Mouse (Mus musculus): ENCODE measurements around the gene Dhx33. TPM values are rescaled to one million over a fixed set of nuclear protein-coding genes. Genes with fewer than 3 reads are reported as not detected.

The Dhx33 gene
- total RNA-seq (2012; rRNA removed) (40.2 and 49.8 TPM in 2 replicates), polyA plus RNA-seq (2012; ENCODE audit: insufficient read depth in 1 of 2, insufficient read length in 2 of 2, low read depth in 1 of 2, low replicate concordance in 2 of 2, missing spikeins in 1 of 2) (10 to 100 TPM in 1 of 2 experiments, not detected in 1; 42.6 TPM)

DNA sequence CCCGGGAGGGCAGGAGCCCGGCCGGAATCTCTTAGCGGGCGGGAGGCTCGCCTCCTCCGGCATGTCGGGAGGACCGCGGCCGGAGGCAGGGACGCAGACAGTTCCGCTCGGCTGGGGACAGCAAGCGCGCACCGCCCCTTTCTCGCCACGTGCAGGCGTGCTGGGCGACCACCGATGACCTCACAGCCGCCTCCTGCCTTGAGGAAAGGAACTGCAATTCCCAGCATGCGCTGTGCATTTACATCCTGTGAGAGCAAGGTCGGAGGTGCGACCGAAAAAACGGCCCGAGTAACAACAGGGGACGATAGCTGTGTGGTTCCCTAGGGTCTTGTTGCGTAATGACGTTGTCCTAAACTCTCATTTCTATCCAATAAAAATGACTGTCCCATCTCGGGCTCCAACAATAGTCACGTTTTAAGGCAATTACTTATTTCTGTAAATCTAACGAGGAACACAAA is at the start of gene Dhx33:
Dhx33 (minus strand) TSS at position 122 of the 458 bp plus-strand sequence.
- TF ChIP-seq BHLHE40 (IDR thresholded peaks at IDR 0.05; ENCODE audit: borderline replicate concordance, low read depth, low read length): peak; percentile 97
- TF ChIP-seq CHD1 (IDR thresholded peaks at IDR 0.05; ENCODE audit: low read depth, low read length): peak; percentile 94; the same call in 1 of the 2 replicates
- TF ChIP-seq ELF1 (IDR thresholded peaks at IDR 0.05; ENCODE audit: low read depth, low read length): peak; percentile 91
- no peak; the same call in 1 of the 2 replicates for TF ChIP-seq JUND (IDR thresholded peaks at IDR 0.05; ENCODE audit: low read depth, low read length)
- no peak for TF ChIP-seq CTCF (IDR thresholded peaks at IDR 0.05 in 2 of 3, conservative IDR thresholded peaks at IDR 0.05 in 1 of 3; ENCODE audit: control insufficient read depth in 1 of 3, insufficient read depth in 1 of 3, low read depth in 2 of 3, low read length in 3 of 3, poor library complexity in 1 of 3, severe bottlenecking in 1 of 3)
- TF ChIP-seq EP300 (IDR thresholded peaks at IDR 0.05; ENCODE audit: low read depth in 1 of 2, low read length in 2 of 2): peak in 1 of 2 experiments; percentile 58; a peak in 2 of 4 replicates
- TF ChIP-seq SIN3A (IDR thresholded peaks at IDR 0.05; ENCODE audit: low read length): peak; percentile 100
- peak; percentile 85 to 90 for TF ChIP-seq POLR2A (IDR thresholded peaks at IDR 0.05; ENCODE audit: control insufficient read depth in 1 of 2, insufficient read depth in 1 of 2, low read depth in 1 of 2, low read length in 2 of 2, poor library complexity in 1 of 2)
- TF ChIP-seq MAFK (IDR thresholded peaks at IDR 0.05; ENCODE audit: borderline replicate concordance, low read depth, low read length): no peak; the same call in 1 of the 2 replicates
- TF ChIP-seq UBTF (IDR thresholded peaks at IDR 0.05; ENCODE audit: borderline replicate concordance, insufficient read depth, low read depth, low read length): peak; percentile 61; the same call in 1 of the 2 replicates
- peak; percentile 78 for TF ChIP-seq POLR2AphosphoS2 (IDR thresholded peaks at IDR 0.05; ENCODE audit: low read length)
- no peak for TF ChIP-seq TAL1 (IDR thresholded peaks at IDR 0.05; ENCODE audit: low read length)
- peak; percentile 83 for TF ChIP-seq ETS1 (IDR thresholded peaks at IDR 0.05; ENCODE audit: low read depth, low read length)
- no peak for TF ChIP-seq ZC3H11A (IDR thresholded peaks at IDR 0.05; ENCODE audit: low read depth, low read length)
- TF ChIP-seq KAT2A (conservative IDR thresholded peaks at IDR 0.05; ENCODE audit: low read depth, low read length): peak; percentile 100
- no peak for TF ChIP-seq RAD21 (IDR thresholded peaks at IDR 0.05; ENCODE audit: low read depth, low read length)
- TF ChIP-seq GATA1 (IDR thresholded peaks at IDR 0.05; ENCODE audit: low read depth, low read length): peak; percentile 55
- peak; percentile 73 for TF ChIP-seq ZKSCAN1 (IDR thresholded peaks at IDR 0.05; ENCODE audit: low read depth, low read length)
- peak; percentile 99 for TF ChIP-seq HCFC1 (IDR thresholded peaks at IDR 0.05; ENCODE audit: low read depth, low read length)
- TF ChIP-seq MAX (IDR thresholded peaks at IDR 0.05; ENCODE audit: low read length): peak; percentile 98
- 0 out of 2 replicates have a peak, but pooled peaks have one; percentile 56 for TF ChIP-seq E2F4 (IDR thresholded peaks at IDR 0.05; ENCODE audit: borderline replicate concordance, low read depth, low read length)
- TF ChIP-seq TCF12 (IDR thresholded peaks at IDR 0.05; ENCODE audit: low read depth, low read length): peak; percentile 78
- peak; percentile 49; the same call in 1 of the 2 replicates for TF ChIP-seq ZNF384 (IDR thresholded peaks at IDR 0.05; ENCODE audit: low read depth, low read length)
- peak; percentile 88 for TF ChIP-seq USF1 (IDR thresholded peaks at IDR 0.05; ENCODE audit: low read depth, low read length)
- peak; percentile 100 for TF ChIP-seq MXI1 (IDR thresholded peaks at IDR 0.05; ENCODE audit: low read depth, low read length)
- peak; percentile 98 for TF ChIP-seq MYC (IDR thresholded peaks at IDR 0.05; ENCODE audit: low read depth, low read length)
- peak; percentile 30; the same call in 1 of the 2 replicates for TF ChIP-seq RCOR1 (IDR thresholded peaks at IDR 0.05; ENCODE audit: low read depth, low read length)
- peak; percentile 62 for TF ChIP-seq NRF1 (IDR thresholded peaks at IDR 0.05; ENCODE audit: insufficient read depth, low read depth, low read length, poor library complexity, severe bottlenecking)
- TF ChIP-seq TBP (IDR thresholded peaks at IDR 0.05; ENCODE audit: low read depth, low read length): peak; percentile 94
- peak; percentile 70 for TF ChIP-seq NELFE (IDR thresholded peaks at IDR 0.05; ENCODE audit: low read depth, low read length)
- peak; percentile 73 for TF ChIP-seq MAZ (IDR thresholded peaks at IDR 0.05; ENCODE audit: low read depth, low read length)
- no peak for TF ChIP-seq POLR2AphosphoS5 (IDR thresholded peaks at IDR 0.05; ENCODE audit: borderline replicate concordance, low read depth, low read length)
- TF ChIP-seq MYB (IDR thresholded peaks at IDR 0.05; ENCODE audit: low read depth, low read length): no peak
- TF ChIP-seq CHD2 (IDR thresholded peaks at IDR 0.05; ENCODE audit: low read length): peak; percentile 88
- H3K9ac ChIP-seq (ENCODE audit: control insufficient read depth, low read depth, low read length, poor library complexity, severe bottlenecking): peak within 1 kb of the TSS; percentile 96

More for the DNA sequence above, at the start of gene Dhx33:
- peaks cover 7 to 14% of the 10 kb centered on the region in 2 experiments for H3K36me3 ChIP-seq (ENCODE audit: control insufficient read depth in 1 of 2, insufficient read depth in 2 of 2, low read length in 2 of 2)
- DNase-seq (ENCODE audit: low read depth, low spot score): peak; percentile 100
- peak within 1 kb of the TSS; percentile 56 for H3K27ac ChIP-seq (ENCODE audit: control insufficient read depth, low read depth, low read length)
- peaks cover 36% of the 10 kb centered on the region for H3K79me2 ChIP-seq (ENCODE audit: control insufficient read depth, insufficient read depth, low read length, poor library complexity)
- H3K9me3 ChIP-seq (replicated peaks; ENCODE audit: insufficient read depth, low read length): no peaks in the 10 kb centered on the region
- no peaks in the 10 kb centered on the region for H3K27me3 ChIP-seq (ENCODE audit: control insufficient read depth in 1 of 2, insufficient read depth in 2 of 2, low read length in 2 of 2)
- peaks cover 0 to 10% of the 10 kb centered on the region in 2 experiments; a peak in 3 of 4 replicates for H3K4me1 ChIP-seq (ENCODE audit: control insufficient read depth in 1 of 2, insufficient read depth in 2 of 2, low read length in 2 of 2)
- peak within 1 kb of the TSS; percentile 91 to 98 for H3K4me3 ChIP-seq (ENCODE audit: control insufficient read depth in 1 of 2, insufficient read depth in 1 of 2, low read depth in 2 of 2, low read length in 2 of 2)

All from MEL (cell line).